Mouse (Mus musculus): ENCODE results near the gene Timp3.

DNA sequence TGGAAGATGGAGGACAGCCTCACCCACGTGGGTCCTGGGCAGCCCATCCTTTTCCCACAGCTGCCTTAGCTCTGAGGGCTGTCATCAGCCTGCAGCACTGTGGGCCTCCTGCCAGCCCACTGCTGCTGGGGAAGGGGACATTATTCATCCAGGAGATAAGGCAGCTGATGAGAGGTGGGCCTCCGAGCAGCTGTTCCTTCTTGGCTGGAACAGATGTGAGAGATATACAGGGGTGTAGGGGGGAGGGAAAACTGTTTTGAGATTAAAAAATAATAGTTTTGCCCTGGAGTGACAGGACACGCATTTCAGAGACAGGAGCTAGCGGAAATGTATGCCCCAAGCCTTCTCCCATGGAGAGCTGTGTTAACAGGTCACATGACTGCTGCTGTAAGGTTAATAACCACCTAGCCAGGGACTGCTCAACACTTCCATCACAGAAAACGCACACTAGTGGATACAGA lies 65.5 kb downstream of the Timp3 start:
- TF ChIP-seq EP300 (IDR thresholded peaks at IDR 0.05) (no peak), CTCF (IDR thresholded peaks at IDR 0.05) (no peak)
